Mouse (Mus musculus): ENCODE measurements at regions not wholly inside any gene's neighbourhood (a gene's known extent, or its start where the extent isn't known, plus 50 kb on each side); places are given as distances from the start of the nearest gene placed in this dataset.

DNA sequence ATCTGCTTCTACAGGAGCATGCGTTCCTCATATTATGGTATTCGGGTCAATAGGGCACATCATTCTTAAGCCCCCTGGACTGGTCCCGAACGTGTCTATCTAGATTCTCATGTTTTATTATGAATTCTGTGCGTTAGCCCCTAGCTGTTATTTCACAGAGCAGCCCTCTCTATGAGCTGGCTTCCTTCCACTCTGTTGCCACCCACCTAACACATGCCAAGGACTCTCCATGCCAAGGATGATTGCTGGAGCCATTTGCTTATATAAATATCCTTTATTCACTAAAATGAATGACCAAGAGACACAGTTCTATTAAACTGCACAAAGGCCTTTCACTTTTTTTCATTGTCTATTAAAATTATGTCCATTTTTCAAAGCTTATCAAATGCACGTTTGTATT lies 162.1 kb upstream of the Esrrg start:
- Histone ChIP-seq H3K4me3 (ENCODE audit: low read depth, low read length) (no peak overlapping the region), H3K4me1 (ENCODE audit: control insufficient read depth, insufficient read depth, insufficient read length, low read length) (no peaks in the 10 kb centered on the region), H3K36me3 (ENCODE audit: control insufficient read depth, insufficient read depth, low read length) (no peaks in the 10 kb centered on the region), H3K27me3 (ENCODE audit: control insufficient read depth, insufficient read depth, low read length) (no peaks in the 10 kb centered on the region), H3K27ac (ENCODE audit: insufficient read depth, low read depth, low read length) (no peak overlapping the region)
- no peak for TF ChIP-seq POLR2A (IDR thresholded peaks at IDR 0.05; ENCODE audit: low read depth, low read length)
- no peak for TF ChIP-seq CTCF (IDR thresholded peaks at IDR 0.05; ENCODE audit: extremely low read depth, insufficient read length, insufficient replicate concordance, low read depth, low read length)
- WGBS, result 72% methylated on average over 6 of the region's 6 CpGs

DNA sequence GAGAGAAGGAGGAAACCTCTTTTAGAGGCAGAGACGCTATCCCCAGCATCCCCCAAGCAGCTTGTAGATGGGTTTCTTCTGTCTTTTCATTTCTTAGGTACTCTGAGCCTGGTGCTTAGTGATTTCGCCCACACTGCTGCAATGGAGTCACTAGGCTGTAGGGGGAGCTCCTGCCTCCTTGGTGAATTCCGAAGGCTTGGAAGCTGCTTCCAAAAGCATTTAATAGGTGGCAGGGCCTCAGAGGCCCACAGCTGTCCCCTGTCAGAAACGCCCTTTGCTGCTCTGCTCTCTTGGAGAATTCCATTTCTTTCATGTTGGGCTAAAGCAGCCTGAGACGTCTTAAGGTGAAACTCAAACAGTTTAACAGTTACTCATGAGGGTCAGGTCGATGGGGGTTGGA lies 160.4 kb upstream of the Esrrg start:
- no peak overlapping the region for H3K4me3 ChIP-seq (ENCODE audit: low read depth, low read length)
- TF ChIP-seq POLR2A (IDR thresholded peaks at IDR 0.05; ENCODE audit: low read depth, low read length) (no peak), CTCF (IDR thresholded peaks at IDR 0.05; ENCODE audit: extremely low read depth, insufficient read length, insufficient replicate concordance, low read depth, low read length) (peak; percentile 70; the same call in 1 of the 2 replicates)
- H3K4me1 ChIP-seq (ENCODE audit: control insufficient read depth, insufficient read depth, insufficient read length, low read length), result no peaks in the 10 kb centered on the region
- WGBS, result 18% methylated on average over 6 of the region's 6 CpGs
- H3K36me3 ChIP-seq (ENCODE audit: control insufficient read depth, insufficient read depth, low read length), result no peaks in the 10 kb centered on the region
- H3K27ac ChIP-seq (ENCODE audit: insufficient read depth, low read depth, low read length), result no peak overlapping the region
- no peaks in the 10 kb centered on the region for H3K27me3 ChIP-seq (ENCODE audit: control insufficient read depth, insufficient read depth, low read length)

DNA sequence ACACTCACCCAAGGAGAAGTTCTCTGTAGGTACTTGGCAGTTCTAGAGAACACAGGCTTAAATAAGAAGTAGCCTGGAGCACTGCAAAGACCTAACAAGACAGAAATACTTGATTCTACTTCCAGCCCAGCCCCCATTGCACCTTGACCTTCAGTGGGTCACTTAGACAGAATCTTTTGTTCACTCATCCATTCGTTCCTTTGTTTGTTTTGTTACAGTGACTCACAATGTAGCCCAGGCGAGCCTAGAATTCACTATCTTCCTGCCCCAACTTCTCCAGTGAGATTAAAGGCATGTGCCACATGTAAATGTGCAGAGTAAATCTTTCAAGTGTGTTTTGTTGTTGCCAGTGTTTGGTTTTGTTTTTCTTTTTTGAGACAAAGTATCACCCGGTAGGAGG lies 158.5 kb upstream of the Esrrg start:
- H3K4me3 ChIP-seq (ENCODE audit: low read depth, low read length), result no peak overlapping the region
- WGBS, result 64% methylated on average over 3 of the region's 3 CpGs
- TF ChIP-seq POLR2A (IDR thresholded peaks at IDR 0.05; ENCODE audit: low read depth, low read length), result no peak

DNA sequence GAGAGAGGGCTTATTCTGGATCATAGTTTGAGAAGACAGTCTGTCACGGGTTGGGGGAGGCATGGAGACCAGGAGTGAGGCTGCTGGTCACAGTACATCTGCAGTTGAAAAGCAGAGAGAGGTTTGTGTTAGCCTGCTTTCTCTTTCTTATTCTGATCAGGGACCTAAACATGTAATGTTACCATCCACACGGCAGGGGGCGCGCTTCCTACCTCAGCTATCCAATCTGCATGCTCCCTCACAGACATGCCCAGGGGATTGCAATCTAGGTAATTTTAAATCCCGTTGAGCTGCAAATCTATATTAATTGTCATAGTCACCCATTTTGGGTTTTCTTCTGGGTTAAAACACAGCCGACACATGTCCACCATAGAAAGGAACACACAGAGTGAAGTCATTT lies 156.4 kb upstream of the Esrrg start:
- TF ChIP-seq POLR2A (IDR thresholded peaks at IDR 0.05; ENCODE audit: low read depth, low read length) (no peak), CTCF (IDR thresholded peaks at IDR 0.05; ENCODE audit: extremely low read depth, insufficient read length, insufficient replicate concordance, low read depth, low read length) (peak; percentile 72; the same call in 1 of the 2 replicates)
- 28% methylated on average over 6 of the region's 6 CpGs for WGBS

More for the DNA sequence above, 158.5 kb upstream of the Esrrg start:
- Histone ChIP-seq H3K36me3 (ENCODE audit: control insufficient read depth, insufficient read depth, low read length) (no peaks in the 10 kb centered on the region), H3K27me3 (ENCODE audit: control insufficient read depth, insufficient read depth, low read length) (no peaks in the 10 kb centered on the region), H3K27ac (ENCODE audit: insufficient read depth, low read depth, low read length) (no peak overlapping the region), H3K4me1 (ENCODE audit: control insufficient read depth, insufficient read depth, insufficient read length, low read length) (no peaks in the 10 kb centered on the region)

DNA sequence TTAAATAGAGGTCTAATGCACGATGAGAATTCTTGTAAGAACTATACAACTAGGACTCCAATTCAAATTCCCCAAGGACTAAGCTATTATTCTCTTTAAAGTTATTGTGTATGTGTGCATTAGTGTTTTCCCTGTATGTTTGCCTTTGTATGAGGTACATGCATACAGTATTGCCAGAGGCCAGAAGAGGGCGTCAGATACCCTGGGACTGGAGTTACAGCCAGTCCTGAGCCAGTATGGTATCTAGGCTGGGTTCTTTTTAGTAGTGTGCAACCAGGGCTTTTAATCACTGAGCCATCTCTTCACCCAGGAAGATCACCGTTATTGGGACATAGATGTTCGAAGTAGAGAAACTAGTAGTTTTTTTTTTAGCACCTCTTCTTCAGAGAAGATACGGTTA lies 154.2 kb upstream of the Esrrg start:
- 67% methylated on average over 5 of the region's 5 CpGs for whole genome bisulfite sequencing
- no peaks in the 10 kb centered on the region for H3K27me3 ChIP-seq (ENCODE audit: control insufficient read depth, insufficient read depth, low read length)
- TF ChIP-seq CTCF (IDR thresholded peaks at IDR 0.05; ENCODE audit: extremely low read depth, insufficient read length, insufficient replicate concordance, low read depth, low read length), result peak; percentile 11; the same call in 1 of the 2 replicates
- TF ChIP-seq POLR2A (IDR thresholded peaks at IDR 0.05; ENCODE audit: low read depth, low read length), result no peak
- H3K36me3 ChIP-seq (ENCODE audit: control insufficient read depth, insufficient read depth, low read length), result no peaks in the 10 kb centered on the region
- H3K4me1 ChIP-seq (ENCODE audit: control insufficient read depth, insufficient read depth, insufficient read length, low read length), result no peaks in the 10 kb centered on the region
- no peak overlapping the region for H3K4me3 ChIP-seq (ENCODE audit: low read depth, low read length)
- H3K27ac ChIP-seq (ENCODE audit: insufficient read depth, low read depth, low read length), result no peak overlapping the region

More for the DNA sequence above, 156.4 kb upstream of the Esrrg start:
- Histone ChIP-seq H3K36me3 (ENCODE audit: control insufficient read depth, insufficient read depth, low read length) (no peaks in the 10 kb centered on the region), H3K27ac (ENCODE audit: insufficient read depth, low read depth, low read length) (no peak overlapping the region), H3K27me3 (ENCODE audit: control insufficient read depth, insufficient read depth, low read length) (no peaks in the 10 kb centered on the region), H3K4me1 (ENCODE audit: control insufficient read depth, insufficient read depth, insufficient read length, low read length) (no peaks in the 10 kb centered on the region), H3K4me3 (ENCODE audit: low read depth, low read length) (no peak overlapping the region)

DNA sequence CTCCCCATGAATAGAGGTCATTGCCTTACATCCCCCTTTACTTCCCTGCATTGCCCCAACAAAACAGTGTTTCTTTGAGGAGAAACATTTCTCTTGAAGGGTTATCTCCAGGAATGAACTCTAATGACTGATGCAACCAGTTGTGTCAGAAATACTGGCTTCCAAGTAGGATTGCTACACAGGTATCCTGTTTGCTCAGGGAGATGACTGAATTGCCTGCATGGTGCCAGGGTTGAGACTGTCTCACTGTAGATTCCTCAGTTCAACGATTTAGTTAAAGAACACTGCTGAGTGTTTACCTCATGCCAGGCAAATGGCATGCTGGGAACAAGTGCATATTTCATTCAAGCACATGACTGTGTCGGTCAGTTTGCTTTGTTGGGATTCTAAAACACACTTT lies 123.8 kb upstream of the Esrrg start:
- no peaks in the 10 kb centered on the region for H3K27me3 ChIP-seq (ENCODE audit: control insufficient read depth, insufficient read depth, low read length)
- WGBS, result 69% methylated on average over 2 of the region's 2 CpGs
- no peaks in the 10 kb centered on the region for H3K4me1 ChIP-seq (ENCODE audit: control insufficient read depth, insufficient read depth, insufficient read length, low read length)
- H3K4me3 ChIP-seq (ENCODE audit: low read depth, low read length), result no peak overlapping the region
- H3K36me3 ChIP-seq (ENCODE audit: control insufficient read depth, insufficient read depth, low read length), result no peaks in the 10 kb centered on the region
- TF ChIP-seq POLR2A (IDR thresholded peaks at IDR 0.05; ENCODE audit: low read depth, low read length) (no peak), CTCF (IDR thresholded peaks at IDR 0.05; ENCODE audit: extremely low read depth, insufficient read length, insufficient replicate concordance, low read depth, low read length) (no peak)
- no peak overlapping the region for H3K27ac ChIP-seq (ENCODE audit: insufficient read depth, low read depth, low read length)

DNA sequence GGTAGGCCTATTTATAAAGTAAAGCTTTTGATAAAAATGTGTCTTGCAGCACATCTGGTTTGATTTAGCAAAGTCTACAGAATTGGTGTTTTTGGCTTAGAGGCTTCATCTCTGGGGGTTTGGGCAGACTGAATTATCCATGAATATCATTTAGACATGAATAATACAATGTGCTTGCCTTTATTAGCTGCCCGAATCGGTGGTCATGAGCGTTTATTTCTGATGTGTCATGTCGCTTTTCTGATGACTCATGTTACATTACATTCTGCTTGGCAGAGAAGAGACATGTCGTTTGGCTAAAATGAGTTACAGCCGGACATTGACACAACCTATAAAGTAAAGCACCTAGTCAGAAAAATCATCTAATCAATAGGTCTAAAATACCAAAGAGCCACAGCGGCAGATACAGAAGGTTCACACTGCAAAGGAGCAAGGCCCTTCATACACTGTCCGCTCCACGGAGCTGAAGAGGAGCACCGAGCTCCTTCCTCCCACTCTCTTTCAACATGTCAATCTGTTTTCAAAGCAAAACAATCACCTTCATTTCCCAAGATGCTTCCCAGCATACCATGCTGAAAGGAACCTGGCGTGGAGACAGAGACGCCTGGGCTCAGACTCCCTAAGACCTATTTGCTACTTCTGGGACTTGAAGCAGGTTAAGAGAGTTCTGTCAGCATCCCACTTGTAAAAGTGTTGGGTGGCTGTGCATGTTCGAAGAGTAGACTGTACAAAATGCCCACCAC lies 120.5 kb upstream of the Esrrg start:
- WGBS, result 88% methylated on average over 13 of the region's 13 CpGs
- no peaks in the 10 kb centered on the region for H3K27me3 ChIP-seq (ENCODE audit: control insufficient read depth, insufficient read depth, low read length)
- no peak overlapping the region for H3K4me3 ChIP-seq (ENCODE audit: low read depth, low read length)
- TF ChIP-seq POLR2A (IDR thresholded peaks at IDR 0.05; ENCODE audit: low read depth, low read length) (no peak), CTCF (IDR thresholded peaks at IDR 0.05; ENCODE audit: extremely low read depth, insufficient read length, insufficient replicate concordance, low read depth, low read length) (no peak)
- H3K27ac ChIP-seq (ENCODE audit: insufficient read depth, low read depth, low read length), result no peak overlapping the region
- no peaks in the 10 kb centered on the region for H3K4me1 ChIP-seq (ENCODE audit: control insufficient read depth, insufficient read depth, insufficient read length, low read length)
- H3K36me3 ChIP-seq (ENCODE audit: control insufficient read depth, insufficient read depth, low read length), result no peaks in the 10 kb centered on the region
